Mouse (Mus musculus): ENCODE results near the gene Chmp5.

- TF ChIP-seq POLR2A (IDR thresholded peaks at IDR 0.05; ENCODE audit: borderline replicate concordance, control insufficient read depth, low read depth, low read length) (no peak), CTCF (IDR thresholded peaks at IDR 0.05; ENCODE audit: control insufficient read depth, insufficient read depth, low read length) (no peak)
Observed at GRCm38 (mm10) chr4:40906298-40906697, 41.9 kb upstream of the Chmp5 start.

Measured in bone marrow, adult 2 months (tissue).